Mouse (Mus musculus) stomach, embryonic 14.5 days (tissue): ENCODE measurements around the gene Selenof. TPM values are rescaled to one million over a fixed set of nuclear protein-coding genes. Genes with fewer than 3 reads are reported as not detected.

Source experiments
- ATAC-seq: fragments of 200-750 bp; cut with Nextera tagmentation; 2 replicates; pipeline ENCODE4 v1.8.0; 2017; ENCODE audit warnings: low read depth, moderate TSS enrichment; ENCODE audit not compliant: insufficient number of reproducible peaks, insufficient read depth, low FRiP score
- H3K27ac ChIP-seq: fragments of 300-500 bp; sonication (generic); 2 replicates; pipeline ENCODE4 v1.5.1; 2014; ENCODE audit warnings: mild to moderate bottlenecking, low read length, moderate library complexity, mixed read lengths
- H3K27me3 ChIP-seq: fragments of 300-500 bp; sonication (generic); 2 replicates; pipeline ENCODE4 v1.6.1; 2014; ENCODE audit warnings: low read length, control low read depth, mixed read lengths; ENCODE audit not compliant: control insufficient read depth, insufficient read depth
- H3K36me3 ChIP-seq: fragments of 300-500 bp; sonication (generic); 2 replicates; pipeline ENCODE4 v1.6.1; 2014; ENCODE audit warnings: mild to moderate bottlenecking, control low read depth, low read length, moderate library complexity, mixed read lengths; ENCODE audit not compliant: control insufficient read depth, insufficient read depth
- H3K4me1 ChIP-seq: fragments of 300-500 bp; sonication (generic); 2 replicates; pipeline ENCODE4 v1.6.1; 2014; ENCODE audit warnings: low read length, control low read depth, mixed read lengths; ENCODE audit not compliant: control insufficient read depth, insufficient read depth
- H3K4me2 ChIP-seq: fragments of 300-500 bp; sonication (generic); replicated peaks from 2 replicates; pipeline ENCODE4 v1.6.1; 2014; ENCODE audit warnings: low read depth, low read length, control low read depth
- H3K4me3 ChIP-seq: fragments of 300-500 bp; sonication (generic); 2 replicates; pipeline ENCODE4 v1.5.1; 2014; ENCODE audit warnings: low read depth, low read length, control low read depth
- H3K9ac ChIP-seq: fragments of 300-500 bp; sonication (generic); replicated peaks from 2 replicates; pipeline ENCODE4 v1.6.1; 2014; ENCODE audit warnings: low read depth, mild to moderate bottlenecking, control low read depth, low read length, moderate library complexity, mixed read lengths
- H3K9me3 ChIP-seq: fragments of 300-500 bp; sonication (generic); 2 replicates; pipeline ENCODE4 v1.6.1; 2016; ENCODE audit warnings: low read depth, low read length, control low read depth; ENCODE audit not compliant: control insufficient read depth
- WGBS: fragments of 180-500 bp; shearing (Covaris S2); extraction: QIAGEN DNeasy Blood & Tissue Kit; methylation state at CpG from one replicate; pipeline ENCODE4 v1.1.7; 2014; 5-methylcytosine and 5-hydroxymethylcytosine counted together
- polyA plus RNA-seq: library from polyadenylated mRNA; unstranded; fragments of >200 nt; fragmentation: Nextera tagmentation; extraction: Ambion mirVana; gene quantifications from 2 replicates; pipeline ENCODE4 v1.2.1, GENCODE M21; 2014

Selenof gene
- polyA plus RNA-seq, 1 experiment from 2014 or later: 488 TPM

GRCm38 (mm10) chr3:144555144-144555543, 15.0 kb upstream of the Selenof start:
- WGBS: 59% methylated on average over 7 of the region's 7 CpGs
- no peaks in the 10 kb centered on the region for H3K9me3 ChIP-seq
- H3K4me3 ChIP-seq: no peak overlapping the region
- no peak overlapping the region for H3K27ac ChIP-seq
- ATAC-seq: 0 out of 2 replicates have a peak, but pooled peaks have one; percentile 37
- H3K4me1 ChIP-seq: peaks cover 41% of the 10 kb centered on the region
- H3K27me3 ChIP-seq: no peaks in the 10 kb centered on the region
- H3K9ac ChIP-seq: no peak overlapping the region
- no peaks in the 10 kb centered on the region for H3K36me3 ChIP-seq
- no peak overlapping the region for H3K4me2 ChIP-seq

GRCm38 (mm10) chr3:144556625-144557324, 13.3 kb upstream of the Selenof start:
- peaks cover 33% of the 10 kb centered on the region for H3K4me1 ChIP-seq
- H3K27ac ChIP-seq: no peak overlapping the region
- no peaks in the 10 kb centered on the region for H3K27me3 ChIP-seq
- H3K36me3 ChIP-seq: no peaks in the 10 kb centered on the region
- no peak for ATAC-seq
- H3K4me2 ChIP-seq: peak overlapping the region; percentile 23; the same call in 1 of the 2 replicates
- H3K4me3 ChIP-seq: 0 out of 2 replicates have a peak overlapping the region, but pooled peaks have one; percentile 2
- H3K9ac ChIP-seq: no peak overlapping the region
- 15% methylated on average over 16 of the region's 16 CpGs for WGBS
- no peaks in the 10 kb centered on the region for H3K9me3 ChIP-seq

GRCm38 (mm10) chr3:144558274-144558673, 11.8 kb upstream of the Selenof start:
- Histone ChIP-seq H3K4me3 (no peak overlapping the region), H3K9me3 (no peaks in the 10 kb centered on the region), H3K36me3 (no peaks in the 10 kb centered on the region), H3K27me3 (no peaks in the 10 kb centered on the region), H3K4me1 (peaks cover 32% of the 10 kb centered on the region), H3K4me2 (no peak overlapping the region), H3K9ac (no peak overlapping the region), H3K27ac (no peak overlapping the region)
- WGBS: 45% methylated on average over 5 of the region's 5 CpGs
- ATAC-seq: no peak

- H3K9ac ChIP-seq: no peak overlapping the region
- H3K27me3 ChIP-seq: no peaks in the 10 kb centered on the region
- H3K27ac ChIP-seq: no peak overlapping the region
- WGBS: 72% methylated on average over 22 of the region's 22 CpGs
- H3K4me3 ChIP-seq: no peak overlapping the region
- no peak overlapping the region for H3K4me2 ChIP-seq
- no peaks in the 10 kb centered on the region for H3K9me3 ChIP-seq
- no peaks in the 10 kb centered on the region for H3K36me3 ChIP-seq
- H3K4me1 ChIP-seq: peaks cover 27% of the 10 kb centered on the region
- ATAC-seq: no peak
Observed at GRCm38 (mm10) chr3:144561511-144562250, 8.4 kb upstream of the Selenof start.

GRCm38 (mm10) chr3:144563916-144564315, 6.2 kb upstream of the Selenof start:
- no peak for ATAC-seq
- H3K27ac ChIP-seq: no peak overlapping the region
- H3K4me1 ChIP-seq: peaks cover 15% of the 10 kb centered on the region
- H3K4me3 ChIP-seq: no peak overlapping the region
- no peak overlapping the region for H3K4me2 ChIP-seq
- no peaks in the 10 kb centered on the region for H3K9me3 ChIP-seq
- no peaks in the 10 kb centered on the region for H3K36me3 ChIP-seq
- H3K27me3 ChIP-seq: no peaks in the 10 kb centered on the region
- no peak overlapping the region for H3K9ac ChIP-seq
- WGBS: 81% methylated on average over 7 of the region's 7 CpGs

DNA sequence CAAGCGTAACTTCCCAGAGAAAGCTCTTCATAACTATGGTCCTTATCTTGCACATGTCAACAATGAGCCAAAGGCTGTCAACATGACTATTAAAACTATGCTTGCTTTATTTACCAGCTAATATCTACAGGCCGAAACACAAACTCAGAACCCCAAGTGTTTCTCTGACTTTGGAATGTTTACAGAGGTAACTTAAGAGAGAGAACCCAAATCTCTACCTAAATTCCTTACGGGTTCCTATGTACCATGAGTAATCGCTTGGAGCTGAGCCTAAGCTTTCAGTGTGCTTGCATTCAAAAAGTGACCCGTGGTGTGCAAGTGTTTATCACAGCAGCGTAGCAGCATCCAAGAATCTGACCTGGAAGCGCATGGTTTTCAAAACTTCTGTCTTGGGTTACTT, 4.9 kb upstream of the Selenof start:
- ATAC-seq: no peak
- no peak overlapping the region for H3K4me2 ChIP-seq
- WGBS: 53% methylated on average over 7 of the region's 7 CpGs

DNA sequence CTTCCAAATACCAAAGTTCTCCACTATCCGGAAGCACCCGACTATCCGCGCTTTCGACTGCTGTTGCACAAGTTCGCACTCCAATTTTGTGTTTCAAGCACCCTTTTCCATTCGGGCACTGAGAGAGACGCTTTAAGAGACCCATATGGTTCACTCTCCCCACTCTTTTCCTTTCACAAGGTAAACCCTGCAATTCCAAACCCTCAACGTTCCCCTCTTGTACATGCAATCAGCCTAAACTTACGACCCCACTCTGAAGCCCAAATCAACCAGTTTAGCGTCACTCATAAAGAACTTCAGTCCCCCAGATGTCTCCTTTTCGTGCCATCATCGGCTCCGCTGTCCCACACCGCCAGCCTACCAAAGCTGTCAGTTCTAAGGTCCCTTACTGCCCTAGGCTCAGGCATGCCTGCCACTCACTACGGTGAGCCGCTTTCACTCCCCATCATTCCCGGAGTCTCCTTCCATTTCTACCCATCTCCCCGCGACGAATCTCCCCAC, 1.2 kb upstream of the Selenof start:
- H3K9me3 ChIP-seq: no peaks in the 10 kb centered on the region
- H3K9ac ChIP-seq: peak overlapping the region; percentile 67
- WGBS: under 1% methylated on average over 21 of the region's 21 CpGs
- ATAC-seq: no peak
- no peaks in the 10 kb centered on the region for H3K27me3 ChIP-seq
- H3K27ac ChIP-seq: no peak overlapping the region
- peak overlapping the region; percentile 85 for H3K4me2 ChIP-seq
- H3K36me3 ChIP-seq: peaks cover 3% of the 10 kb centered on the region; the same call in 1 of the 2 replicates
- H3K4me3 ChIP-seq: peak overlapping the region; percentile 91
- peaks cover 16% of the 10 kb centered on the region; the same call in 1 of the 2 replicates for H3K4me1 ChIP-seq

More for the DNA sequence above, 4.9 kb upstream of the Selenof start:
- Histone ChIP-seq H3K9me3 (no peaks in the 10 kb centered on the region), H3K4me1 (peaks cover 8% of the 10 kb centered on the region; the same call in 1 of the 2 replicates), H3K27me3 (no peaks in the 10 kb centered on the region), H3K4me3 (no peak overlapping the region), H3K9ac (no peak overlapping the region), H3K36me3 (no peaks in the 10 kb centered on the region), H3K27ac (no peak overlapping the region)

DNA sequence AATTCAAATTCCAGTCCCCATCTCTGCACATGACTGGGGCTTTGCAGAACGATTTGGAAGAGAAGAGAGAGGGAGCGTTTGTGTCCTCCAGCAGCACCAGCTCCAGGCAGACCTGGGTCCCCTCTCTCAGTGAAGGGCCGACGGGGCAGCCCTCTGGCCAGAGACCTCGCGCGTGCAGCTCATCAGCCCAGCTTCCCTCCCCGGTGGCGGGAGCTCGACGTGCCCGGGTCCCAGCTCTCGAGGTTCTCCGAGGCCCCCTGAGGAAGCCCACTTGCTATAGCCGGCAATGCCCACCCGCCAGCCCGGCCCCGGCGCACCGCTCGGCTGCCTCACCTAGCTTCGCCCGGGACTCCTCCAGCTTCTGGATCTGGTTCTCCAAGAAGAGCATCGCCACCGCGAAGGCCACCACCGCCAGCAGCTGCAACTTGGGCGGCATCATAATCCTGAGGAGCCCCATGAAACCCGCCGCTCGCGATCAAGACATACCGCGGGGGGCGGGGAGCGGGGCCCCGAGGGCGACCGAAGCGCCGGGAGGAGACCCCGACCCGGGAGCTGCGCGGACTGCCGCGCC, 618 bp upstream of the Selenof start:
- peaks cover 16% of the 10 kb centered on the region; the same call in 1 of the 2 replicates for H3K4me1 ChIP-seq
- H3K27ac ChIP-seq: peak overlapping the region; percentile 58
- H3K4me2 ChIP-seq: peak overlapping the region; percentile 85
- H3K9me3 ChIP-seq: no peaks in the 10 kb centered on the region
- WGBS: 0% methylated on average over 36 of the region's 47 CpGs
- H3K27me3 ChIP-seq: no peaks in the 10 kb centered on the region
- ATAC-seq: no peak
- peaks cover 3% of the 10 kb centered on the region; the same call in 1 of the 2 replicates for H3K36me3 ChIP-seq
- peak overlapping the region; percentile 67 for H3K9ac ChIP-seq
- H3K4me3 ChIP-seq: peak overlapping the region; percentile 91
